Mouse (Mus musculus): Measurements from ENCODE around the gene Ndufaf2. TPM values are rescaled to one million over a fixed set of nuclear protein-coding genes. Genes with fewer than 3 reads are reported as not detected.
A peak's percentile ranks its signal among the peaks of the same experiment; 100 is the strongest.

Gene Ndufaf2
- total RNA-seq, 2 experiments from 2014 or later, result 30.5 to 30.9 TPM

- intact Hi-C loops (cut with DNase I), result loop anchor here (10.0 kb wide), 3 partner anchors 110 to 940 kb away; partner anchors contain the start of genes Ercc8 and Ndufaf2
- peak; percentile 92 for DNase-seq
Measured at GRCm38 (mm10) chr13:108044222-108044941, 114.0 kb downstream of the Ndufaf2 start, which contains the start of gene Smim15. Gene Smim15, plus strand, starts transcription at chr13:108044446.

- intact Hi-C loops (cut with DNase I), result loop anchor here (10.0 kb wide), 3 partner anchors 111 to 939 kb away; partner anchors contain the start of genes Ercc8 and Ndufaf2
- DNase-seq, result no peak
Measured at GRCm38 (mm10) chr13:108043431-108044221, 114.8 kb downstream of the Ndufaf2 start.

DNA sequence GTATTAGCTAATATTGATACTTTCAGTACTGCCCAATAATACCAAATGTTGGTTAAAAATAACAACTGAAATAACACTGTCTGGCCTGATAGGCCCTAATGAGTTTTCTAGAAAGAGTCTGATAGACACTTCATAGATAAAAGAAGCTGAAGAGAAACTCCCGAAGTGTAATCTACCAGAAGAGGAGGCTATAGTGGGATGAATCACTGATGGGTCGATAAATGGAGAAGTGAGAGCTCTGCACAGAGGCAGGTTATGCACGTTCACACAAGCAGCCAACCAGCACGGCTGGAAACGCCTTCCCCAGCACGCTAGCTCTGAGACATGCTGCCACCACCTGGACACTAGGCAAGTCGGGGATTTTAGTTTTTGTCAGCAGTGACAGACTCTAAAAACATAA is 117.1 kb downstream of the Ndufaf2 start:
- DNase-seq, result peak; percentile 70
- intact Hi-C loops (cut with DNase I), result loop anchor here (2.0 to 10.0 kb wide), 4 partner anchors 113 to 937 kb away; partner anchors contain the start of genes Ercc8 and Ndufaf2

GRCm38 (mm10) chr13:108040451-108040850 is 118.0 kb downstream of the Ndufaf2 start:
- no peak for DNase-seq
- intact Hi-C loops (cut with DNase I), result loop anchor here (2.0 to 10.0 kb wide), 4 partner anchors 114 to 936 kb away; partner anchors contain the start of genes Ercc8 and Ndufaf2

- no peak for DNase-seq
- intact Hi-C loops (cut with DNase I), result loop anchor here (2.0 to 10.0 kb wide), 4 partner anchors 115 to 935 kb away; partner anchors contain the start of genes Ercc8 and Ndufaf2
Measured at GRCm38 (mm10) chr13:108039902-108040301, 118.5 kb downstream of the Ndufaf2 start.

DNA sequence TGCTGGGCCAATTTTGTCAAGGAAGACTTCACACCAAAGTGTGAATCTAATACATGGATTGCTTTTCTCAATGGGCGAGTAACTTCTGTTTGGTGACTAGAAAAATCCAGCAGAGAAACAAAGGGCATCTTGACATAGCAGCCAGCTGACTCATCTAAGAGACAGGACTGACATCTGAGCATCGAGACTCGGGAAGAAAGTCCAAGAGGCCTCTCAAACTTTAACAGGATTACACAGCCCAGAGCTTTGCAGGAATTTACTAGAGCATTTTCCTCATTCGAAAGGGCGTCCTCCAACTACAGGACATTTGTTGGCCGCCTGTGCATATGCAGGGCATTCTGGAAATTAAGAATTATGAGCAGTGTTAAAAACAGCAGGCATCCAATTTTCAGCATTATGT is 119.0 kb downstream of the Ndufaf2 start:
- no peak for DNase-seq
- intact Hi-C loops (cut with DNase I), result no loop called here

- no peak for DNase-seq
- intact Hi-C loops (cut with DNase I), result no loop called here
Measured at GRCm38 (mm10) chr13:108032789-108033188, 125.6 kb downstream of the Ndufaf2 start.

- intact Hi-C loops (cut with DNase I), result no loop called here
- no peak for DNase-seq
Measured at GRCm38 (mm10) chr13:108025802-108026201, 132.6 kb downstream of the Ndufaf2 start.

- no peak for DNase-seq
Measured at GRCm38 (mm10) chr13:108017349-108017748, 141.1 kb downstream of the Ndufaf2 start.

GRCm38 (mm10) chr13:108015166-108015565 is 143.3 kb downstream of the Ndufaf2 start:
- intact Hi-C loops (cut with DNase I), result no loop called here
- DNase-seq, result no peak

More at GRCm38 (mm10) chr13:108017349-108017748, 141.1 kb downstream of the Ndufaf2 start:
- intact Hi-C loops (cut with DNase I), result no loop called here

DNA sequence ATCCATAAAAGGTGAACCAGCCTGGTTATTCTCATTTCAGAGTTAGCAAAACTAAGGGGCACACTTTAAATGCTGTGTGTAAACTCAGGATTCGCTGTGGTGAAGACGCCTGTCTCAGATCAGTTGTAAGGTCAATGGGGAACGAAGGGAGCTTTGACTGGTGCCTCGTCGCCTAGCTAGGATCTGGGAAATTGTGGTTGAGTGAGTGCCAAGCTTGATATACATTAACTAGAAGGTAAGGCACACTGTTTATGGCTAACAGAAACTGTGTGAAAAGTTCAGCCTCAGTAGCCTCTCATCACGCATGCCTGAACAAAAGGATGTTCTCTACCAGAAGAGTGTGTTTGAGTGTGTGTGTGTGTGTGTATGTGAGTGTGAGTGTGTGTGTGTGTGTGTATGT is 144.6 kb downstream of the Ndufaf2 start:
- intact Hi-C loops (cut with DNase I), result no loop called here
- DNase-seq, result no peak

GRCm38 (mm10) chr13:108013110-108013509 is 145.3 kb downstream of the Ndufaf2 start:
- DNase-seq, result no peak
- intact Hi-C loops (cut with DNase I), result no loop called here

DNA sequence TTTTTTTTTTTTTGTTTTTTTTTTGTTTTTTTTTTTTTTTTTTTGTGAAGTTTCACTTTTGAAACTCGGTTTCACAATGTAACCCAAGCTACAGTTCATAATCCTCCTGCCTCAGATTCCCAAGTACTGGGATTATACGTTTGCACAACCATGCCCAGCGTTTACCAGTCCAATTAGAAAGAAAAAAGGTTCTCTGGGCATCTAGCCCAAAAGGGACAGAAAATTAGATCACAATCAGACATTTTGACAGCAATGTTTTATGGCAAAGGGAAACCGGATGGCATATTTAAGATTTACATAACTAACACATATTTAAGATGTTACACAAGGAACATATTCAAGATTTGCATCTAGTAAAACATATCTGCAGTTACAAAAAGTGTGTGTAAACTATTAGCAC is 150.6 kb downstream of the Ndufaf2 start:
- DNase-seq, result no peak

GRCm38 (mm10) chr13:107996301-107996700 is 162.1 kb downstream of the Ndufaf2 start:
- intact Hi-C loops (cut with DNase I), result no loop called here
- DNase-seq, result no peak

More for the DNA sequence above, 150.6 kb downstream of the Ndufaf2 start:
- intact Hi-C loops (cut with DNase I), result no loop called here

DNA sequence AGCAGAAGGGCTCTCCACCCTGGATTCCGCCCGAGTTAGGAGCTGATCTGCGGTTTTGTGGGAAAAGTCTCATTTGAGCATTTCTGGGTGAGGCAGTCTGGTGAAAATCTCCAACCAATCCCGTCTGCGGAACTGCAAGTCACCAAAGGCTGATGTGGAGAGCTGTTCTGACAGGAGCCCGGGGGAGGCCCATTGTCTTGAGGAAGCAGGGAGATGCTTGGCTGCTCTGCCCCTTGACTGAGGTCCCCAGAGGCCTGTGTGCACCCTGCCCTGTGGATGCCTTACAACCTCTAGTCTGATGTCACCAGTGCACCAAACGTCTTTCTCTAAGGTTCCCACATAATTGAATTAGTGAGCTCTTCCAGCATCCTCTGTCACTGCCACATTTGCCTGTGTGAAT is 163.2 kb downstream of the Ndufaf2 start:
- intact Hi-C loops (cut with DNase I), result no loop called here
- no peak for DNase-seq

DNA sequence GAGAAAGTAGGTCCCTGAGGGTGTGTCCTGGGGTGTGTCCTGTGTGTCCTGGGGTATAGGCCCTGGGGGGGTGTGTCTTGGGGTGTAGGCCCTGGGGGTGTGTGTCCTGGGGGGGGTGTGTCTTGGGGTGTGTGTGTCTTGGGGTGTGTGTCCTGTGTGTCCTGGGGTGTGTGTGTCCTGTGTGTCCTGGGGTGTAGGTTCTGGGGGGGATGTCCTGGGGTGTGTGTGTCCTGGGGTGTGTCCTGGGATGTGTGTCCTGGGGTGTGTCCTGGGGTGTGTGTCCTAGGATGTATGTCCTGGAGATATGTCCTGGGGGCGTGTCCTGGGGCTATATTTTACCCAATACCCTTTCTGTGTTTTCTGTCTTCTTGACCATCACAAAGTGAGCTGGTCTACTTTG is 165.8 kb downstream of the Ndufaf2 start:
- no peak for DNase-seq
- intact Hi-C loops (cut with DNase I), result no loop called here

DNA sequence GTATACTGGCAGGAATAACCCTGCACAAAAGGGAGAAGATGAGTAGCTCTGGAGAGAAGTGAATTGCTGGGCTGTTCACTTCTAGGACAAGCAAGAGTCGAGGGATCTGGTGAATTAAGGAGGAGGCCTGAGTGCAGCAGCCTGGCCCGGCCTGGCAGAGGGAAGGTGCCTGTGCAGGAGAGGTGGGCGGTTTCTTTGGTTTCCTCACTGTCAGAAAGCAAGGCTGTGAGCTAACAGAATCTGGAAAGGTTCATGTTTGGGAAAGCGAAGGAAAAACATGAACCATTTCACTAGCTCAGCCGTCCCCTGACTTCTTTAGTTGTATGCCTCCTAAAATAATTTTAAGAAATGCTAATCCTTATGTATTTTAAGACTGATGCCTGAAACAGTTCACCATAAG is 173.8 kb downstream of the Ndufaf2 start:
- no peak for DNase-seq
- intact Hi-C loops (cut with DNase I), result no loop called here

GRCm38 (mm10) chr13:107984186-107984585 is 174.2 kb downstream of the Ndufaf2 start:
- intact Hi-C loops (cut with DNase I), result no loop called here
- DNase-seq, result no peak

DNA sequence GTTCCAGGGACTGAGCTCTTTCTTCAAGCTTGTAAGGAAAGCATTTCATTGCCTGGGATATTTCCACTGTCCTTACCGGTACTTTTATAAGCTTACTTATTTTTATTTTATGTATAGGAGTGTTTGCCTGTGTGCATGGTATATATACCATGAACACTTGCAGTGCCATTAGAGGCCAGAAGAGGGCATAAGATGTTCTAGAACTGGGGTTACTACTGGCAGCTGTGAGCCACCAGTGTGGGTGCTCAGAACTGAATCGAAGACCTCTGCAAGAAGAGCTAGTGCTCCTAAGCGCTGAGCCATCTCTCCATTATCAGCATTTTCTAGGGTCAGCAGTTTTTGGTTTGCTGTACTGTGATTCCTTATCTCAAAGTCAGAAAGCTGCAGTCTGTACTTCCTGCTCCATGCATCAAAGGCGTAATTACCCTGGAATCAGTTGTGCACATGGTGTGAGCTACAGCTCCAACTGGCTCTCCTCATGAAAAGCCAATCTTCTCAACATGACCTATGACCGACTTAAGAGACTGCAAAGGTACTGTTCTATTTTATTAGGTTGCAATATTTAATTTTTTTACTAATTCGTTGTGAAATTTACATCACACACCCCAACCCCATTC is 175.1 kb downstream of the Ndufaf2 start:
- intact Hi-C loops (cut with DNase I), result no loop called here
- no peak for DNase-seq

DNA sequence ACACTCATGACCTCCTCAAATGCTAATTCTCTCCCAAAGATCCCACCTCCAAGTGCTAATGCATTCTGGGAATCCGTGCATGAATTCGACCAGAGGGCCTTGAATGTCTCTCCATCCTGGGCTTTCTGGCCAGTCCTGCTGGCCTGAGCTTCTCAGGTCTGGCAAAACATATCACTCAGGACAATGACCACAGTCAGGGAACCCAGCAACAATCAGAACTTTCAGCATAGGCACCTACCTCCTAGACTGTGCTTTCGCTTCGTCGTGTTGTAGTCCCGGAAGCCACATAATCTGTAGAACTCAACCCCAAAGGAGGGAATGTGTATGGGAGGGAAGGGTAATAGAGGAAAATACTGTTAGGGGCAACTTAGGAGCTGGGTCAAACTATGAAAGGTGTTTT is 179.0 kb downstream of the Ndufaf2 start:
- no peak for DNase-seq
- intact Hi-C loops (cut with DNase I), result no loop called here
